Mouse (Mus musculus): Measurements from ENCODE around the gene Hoxa6. TPM values are rescaled to one million over a fixed set of nuclear protein-coding genes. Genes with fewer than 3 reads are reported as not detected.

Gene Hoxa6
- total RNA-seq, 2 experiments from 2014 or later: not detected

DNA sequence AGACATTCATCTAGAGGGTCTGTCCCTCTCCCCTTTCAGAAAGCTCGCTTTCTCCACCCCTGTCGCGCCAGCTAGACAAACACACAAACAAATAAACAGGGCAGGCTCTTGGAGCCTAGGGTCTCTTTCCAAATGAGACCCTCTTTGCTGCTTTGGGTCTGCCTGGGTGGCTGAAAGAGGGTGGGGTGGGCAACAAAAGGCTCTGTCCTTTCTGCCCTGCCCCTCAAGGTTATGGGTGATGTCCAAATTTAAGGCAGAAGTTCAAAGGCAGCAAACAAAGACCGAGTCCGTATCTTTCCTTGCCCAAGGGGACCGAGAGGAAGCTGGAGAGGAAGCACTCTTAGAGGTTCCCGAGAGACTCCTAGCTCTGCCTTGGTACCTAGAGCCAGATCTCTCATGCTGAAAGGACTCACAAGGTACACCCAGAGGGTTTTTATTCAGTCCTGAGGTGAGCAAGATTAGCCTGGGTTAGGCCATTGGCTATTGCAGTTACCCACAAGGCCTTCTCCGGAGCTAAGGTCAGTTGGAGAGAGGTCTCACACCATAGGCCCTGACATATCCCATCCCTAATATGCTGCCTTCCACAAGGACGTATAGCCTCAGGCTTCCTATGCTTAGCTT, 32.6 kb upstream of the Hoxa6 start:
- no peak for DNase-seq (ENCODE audit: low spot score in 2 of 2)

DNA sequence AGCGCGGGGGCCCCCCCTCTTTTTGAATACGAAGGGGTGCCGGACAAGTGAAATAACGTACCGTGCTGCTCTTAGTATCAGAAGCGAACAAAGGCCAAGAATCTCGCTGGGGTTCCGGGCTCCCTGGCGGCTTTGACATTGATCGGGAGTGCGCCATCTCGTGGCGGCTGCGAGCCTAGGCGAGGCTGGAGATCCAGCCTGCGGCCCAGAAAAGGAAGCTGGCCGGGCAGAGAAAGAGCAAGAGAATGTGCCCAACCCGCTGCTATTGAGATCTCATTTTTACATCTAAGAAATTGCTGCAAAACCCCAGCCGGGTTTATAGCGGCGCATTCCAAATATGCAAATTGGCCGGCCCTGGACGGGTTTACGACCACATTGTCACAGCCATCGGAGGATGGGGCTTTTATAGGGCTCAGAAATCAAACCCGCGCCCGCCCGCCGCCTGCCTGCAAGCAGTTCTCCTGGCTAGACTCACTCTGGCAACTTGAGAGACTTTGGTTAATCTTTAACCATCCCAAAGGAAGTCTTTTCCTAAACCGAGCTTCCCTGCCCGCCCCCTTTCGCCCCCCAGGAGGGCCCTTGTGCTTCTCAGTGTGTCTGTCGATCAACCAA, 32.0 kb upstream of the Hoxa6 start, which contains the start of gene Hoxa10:
TSS of gene Hoxa10 (minus strand) at position 466 of the 612 bp plus-strand sequence.
- DNase-seq (ENCODE audit: low spot score in 2 of 2): peak; percentile 70 to 71

DNA sequence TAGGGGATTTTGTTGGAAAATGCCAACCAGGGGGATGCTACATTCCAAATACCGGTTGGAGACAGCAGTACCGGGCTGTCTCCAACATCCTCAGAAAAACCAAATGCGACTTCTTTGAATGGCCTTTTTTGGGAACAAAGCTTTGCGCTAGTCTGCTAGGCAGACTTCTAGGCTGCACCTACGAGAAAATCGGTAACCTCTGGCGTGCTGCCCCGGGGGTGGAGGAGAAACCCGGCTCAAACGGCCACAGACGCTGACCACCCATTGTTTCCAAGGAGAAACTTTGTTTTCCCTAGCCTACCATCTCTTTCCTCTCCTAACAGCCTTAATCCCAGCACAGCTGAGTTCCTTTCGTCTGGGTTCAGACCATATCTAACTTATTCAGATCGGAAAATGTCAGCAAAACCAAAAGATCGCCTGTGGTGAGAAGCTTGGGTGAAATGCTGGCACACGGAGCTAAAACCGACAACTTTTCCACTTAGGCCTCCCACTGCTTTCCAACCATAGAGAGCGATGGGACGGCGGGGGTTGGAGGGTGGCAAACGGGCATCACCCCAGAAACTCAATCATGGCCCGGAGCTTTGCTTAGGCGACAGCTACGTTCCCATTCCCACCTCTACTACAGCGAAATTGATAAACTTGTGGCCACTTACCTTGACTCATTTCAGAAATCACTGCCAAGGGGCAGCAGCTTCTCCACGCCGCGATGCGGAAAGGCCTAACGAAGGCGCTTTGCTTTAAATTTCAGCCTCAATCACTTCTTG, 31.3 kb upstream of the Hoxa6 start:
- no peak for DNase-seq (ENCODE audit: low spot score in 2 of 2)

DNA sequence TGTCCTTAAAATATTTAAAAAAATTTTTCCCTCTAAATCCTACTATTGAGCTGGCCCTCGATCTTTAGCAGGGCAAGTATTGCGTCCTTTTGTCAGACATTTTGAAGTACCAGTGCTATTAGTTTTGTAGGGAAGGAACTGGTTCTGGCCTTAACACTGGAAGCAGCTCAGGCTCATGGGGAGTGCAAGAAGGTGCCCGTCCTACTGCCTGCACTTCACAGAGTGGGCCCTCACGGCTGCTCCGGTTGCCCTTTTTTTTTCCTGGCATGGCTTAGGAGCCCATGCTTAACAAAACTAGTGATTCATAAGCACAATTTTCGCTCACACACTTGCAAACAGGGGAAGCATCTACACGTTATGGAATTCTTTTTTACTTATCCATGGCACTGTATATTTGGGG, 30.5 kb upstream of the Hoxa6 start:
- DNase-seq (ENCODE audit: low spot score in 2 of 2): no peak

DNA sequence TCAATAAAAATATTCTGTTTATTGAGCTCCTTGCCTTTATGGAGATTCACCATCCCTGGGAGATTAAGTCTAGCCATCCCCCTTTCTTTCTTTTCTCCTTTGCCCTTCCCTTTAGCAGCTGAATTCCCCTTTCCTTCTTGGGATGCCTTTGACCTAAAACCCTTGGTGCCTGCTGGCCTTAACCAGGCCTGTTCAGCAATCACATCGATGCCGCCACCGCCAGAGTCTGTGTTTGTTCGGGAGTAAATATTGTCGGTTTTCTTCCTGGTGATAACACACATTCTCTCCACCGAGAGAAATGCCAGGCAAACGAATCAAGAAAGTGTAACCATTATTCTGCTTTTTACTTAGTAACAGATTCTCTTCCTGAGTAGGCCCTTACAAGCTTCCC, 29.6 kb upstream of the Hoxa6 start:
- no peak for DNase-seq (ENCODE audit: low spot score in 2 of 2)

DNA sequence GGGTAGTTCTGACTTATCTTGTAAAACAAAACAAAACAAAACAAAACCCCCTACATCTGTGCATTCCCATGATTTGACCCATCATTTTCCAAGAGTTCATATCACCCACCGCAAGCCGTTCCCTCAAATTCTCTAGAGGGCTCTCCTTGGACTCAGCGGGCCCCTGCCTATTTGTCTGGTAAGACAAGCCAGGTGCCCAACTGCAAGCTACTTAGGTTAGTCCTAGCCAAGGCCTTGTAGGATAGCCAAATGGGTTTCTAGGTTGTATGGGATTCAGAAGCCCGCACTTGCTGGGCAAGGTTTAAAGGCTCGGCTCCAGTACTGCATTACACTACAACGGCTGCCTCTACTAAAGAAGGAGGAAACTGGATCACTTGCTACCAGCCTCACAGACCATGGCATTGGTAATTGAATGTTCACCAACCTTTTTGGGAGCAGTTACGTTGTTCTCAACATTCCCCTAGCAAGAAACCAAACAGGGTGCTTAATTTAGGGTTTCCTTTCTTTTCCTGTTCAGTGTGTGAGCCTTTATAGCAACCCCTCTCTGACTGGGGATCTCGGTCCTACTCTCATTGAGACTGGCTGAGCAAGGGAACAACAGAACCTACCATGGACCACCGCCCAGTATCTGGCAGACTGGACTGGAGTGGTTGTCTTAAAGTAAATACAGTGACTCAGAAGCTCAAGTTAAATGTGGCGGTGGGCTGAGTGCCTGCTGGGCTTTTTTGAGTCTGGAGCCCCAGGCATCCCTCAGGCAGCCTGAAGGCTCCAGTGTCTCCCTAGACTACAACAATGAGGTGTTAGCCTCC, 29.0 kb upstream of the Hoxa6 start:
- DNase-seq (ENCODE audit: low spot score in 2 of 2): no peak

DNA sequence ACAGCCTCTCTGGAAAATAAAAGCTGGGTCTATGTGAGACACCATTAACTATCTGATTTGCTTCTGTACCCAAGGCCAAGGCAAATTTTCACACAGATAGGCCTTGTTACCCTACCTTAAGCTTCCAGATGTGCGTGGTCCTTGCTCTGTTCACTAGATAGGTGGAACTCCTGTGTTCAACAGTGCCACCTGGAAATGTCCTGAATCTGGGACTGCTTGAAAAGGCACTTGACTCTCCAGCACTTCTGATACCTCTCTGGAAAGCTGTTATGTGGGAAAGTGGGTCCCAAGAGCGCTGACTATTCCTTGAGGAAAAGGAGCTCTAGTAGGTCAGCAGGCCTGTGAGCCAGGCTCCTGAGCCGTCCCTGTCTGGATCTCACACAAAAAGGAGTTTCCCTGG, 28.3 kb upstream of the Hoxa6 start:
- DNase-seq (ENCODE audit: low spot score in 2 of 2): no peak

DNA sequence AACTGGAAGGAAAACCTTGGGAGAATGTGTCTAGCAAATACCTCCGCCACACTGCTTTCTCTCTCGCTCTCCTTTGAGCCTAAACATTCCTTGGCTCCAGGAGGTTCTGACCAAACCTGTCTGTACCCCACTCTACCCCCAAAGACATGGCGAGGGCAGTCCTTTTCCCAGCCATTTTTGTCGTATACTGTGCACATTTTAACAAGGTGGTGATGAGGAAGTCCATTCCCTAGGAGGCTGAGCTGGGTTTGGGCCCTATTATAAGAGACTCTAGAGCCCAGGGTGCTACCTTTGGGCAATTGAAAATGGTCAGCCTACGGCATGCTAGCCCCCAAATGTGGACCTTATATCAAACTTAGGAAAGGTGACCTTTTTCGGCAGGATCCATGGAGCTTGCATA, 27.3 kb upstream of the Hoxa6 start:
- no peak for DNase-seq (ENCODE audit: low spot score in 2 of 2)

DNA sequence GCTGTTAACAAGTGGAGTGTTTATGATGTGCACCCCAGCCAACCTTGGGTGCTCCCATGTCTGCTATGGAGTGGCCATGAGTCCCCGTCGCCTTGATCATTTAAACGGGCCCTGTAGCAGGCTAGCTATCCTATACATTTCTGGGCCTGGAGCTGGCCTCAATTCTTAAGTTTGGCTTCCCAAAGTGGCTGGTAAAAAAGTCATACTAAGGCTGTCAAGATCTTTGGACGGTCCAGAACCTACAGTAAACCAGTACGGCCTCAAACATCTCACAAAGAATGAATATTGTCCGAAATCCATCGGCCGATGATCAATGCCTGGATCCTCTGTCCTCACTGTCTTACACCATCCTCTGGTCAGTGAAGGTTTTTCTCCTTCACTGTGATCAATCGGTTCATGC, 26.7 kb upstream of the Hoxa6 start:
- DNase-seq (ENCODE audit: low spot score in 2 of 2): no peak

DNA sequence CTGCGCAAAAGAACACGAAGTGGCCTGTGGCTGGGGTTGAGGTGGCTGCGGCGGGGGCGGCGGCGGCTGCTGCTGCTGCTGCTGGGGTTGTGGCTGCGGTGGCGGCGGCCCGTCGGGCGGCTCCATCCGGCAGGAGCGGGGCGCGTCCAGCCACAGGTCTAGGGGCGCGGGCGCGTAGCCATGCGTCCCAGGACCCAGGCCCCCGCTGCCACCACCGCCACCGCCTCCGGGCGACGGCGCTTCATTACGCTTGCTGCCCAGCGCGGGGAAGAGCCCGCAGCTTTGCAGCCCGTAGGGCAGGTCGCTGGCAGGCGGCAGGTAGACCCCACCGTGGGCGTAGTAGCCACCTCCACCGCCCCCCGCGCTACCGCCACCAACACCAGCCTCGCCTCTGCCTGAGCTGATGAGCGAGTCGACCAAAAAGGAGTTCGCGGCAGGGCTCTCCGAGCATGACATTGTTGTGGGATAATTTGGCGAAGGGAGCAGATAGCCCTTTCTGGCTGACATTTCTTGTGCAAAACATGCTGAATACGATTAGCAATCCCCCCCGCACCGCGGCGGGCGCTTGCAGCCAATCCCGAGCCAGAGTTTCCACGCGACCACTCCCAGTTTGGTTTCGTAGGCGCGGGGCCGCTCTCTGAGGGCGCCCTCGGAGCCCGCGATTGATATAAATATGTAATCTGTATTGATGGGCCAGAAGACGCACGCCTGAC, 26.1 kb upstream of the Hoxa6 start:
- DNase-seq (ENCODE audit: low spot score in 2 of 2): no peak

DNA sequence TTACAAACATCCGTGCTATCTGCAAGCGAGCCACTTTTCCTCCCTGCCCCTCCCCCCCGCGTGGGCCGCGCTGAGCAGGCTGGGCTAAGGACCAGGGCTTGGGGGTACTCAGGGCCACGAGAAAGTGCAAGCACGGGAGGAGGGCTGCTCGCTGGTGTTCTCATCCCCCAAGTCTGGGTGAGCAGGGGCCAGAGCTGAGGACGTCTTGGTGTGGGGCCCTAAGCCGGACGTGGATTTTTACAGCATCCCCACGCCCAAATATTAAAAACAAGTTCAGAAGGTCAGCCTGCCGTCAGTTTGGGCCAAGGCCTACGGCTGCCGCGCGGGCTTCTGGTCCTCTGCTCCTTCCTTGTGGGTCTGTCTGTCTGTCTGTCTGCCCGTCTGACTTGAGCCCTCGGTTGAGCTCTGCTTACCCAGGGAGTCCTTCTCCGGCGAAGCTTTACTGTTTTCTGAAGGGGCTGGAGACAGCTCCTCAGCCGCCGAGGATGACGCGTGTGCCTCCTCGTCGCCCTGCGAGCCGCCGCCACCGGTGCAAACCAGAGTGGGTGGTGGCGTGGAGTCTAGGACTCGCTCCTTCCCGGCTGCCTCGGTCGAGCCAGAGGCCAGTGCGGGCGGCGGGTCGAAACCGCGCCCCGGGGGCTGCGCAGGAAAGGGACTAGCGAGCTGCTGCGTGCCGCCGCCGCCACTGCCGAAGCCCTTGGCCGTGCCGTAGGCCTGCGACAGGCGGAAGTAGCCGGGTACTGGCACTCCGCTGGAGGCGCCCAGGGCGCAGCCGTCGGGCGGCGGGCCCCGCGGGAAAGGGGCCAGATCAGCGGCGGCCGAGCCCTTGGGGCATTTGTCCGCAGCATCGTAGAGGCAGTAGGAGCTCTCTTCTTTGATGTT, 25.3 kb upstream of the Hoxa6 start:
- no peak for DNase-seq (ENCODE audit: low spot score in 2 of 2)

DNA sequence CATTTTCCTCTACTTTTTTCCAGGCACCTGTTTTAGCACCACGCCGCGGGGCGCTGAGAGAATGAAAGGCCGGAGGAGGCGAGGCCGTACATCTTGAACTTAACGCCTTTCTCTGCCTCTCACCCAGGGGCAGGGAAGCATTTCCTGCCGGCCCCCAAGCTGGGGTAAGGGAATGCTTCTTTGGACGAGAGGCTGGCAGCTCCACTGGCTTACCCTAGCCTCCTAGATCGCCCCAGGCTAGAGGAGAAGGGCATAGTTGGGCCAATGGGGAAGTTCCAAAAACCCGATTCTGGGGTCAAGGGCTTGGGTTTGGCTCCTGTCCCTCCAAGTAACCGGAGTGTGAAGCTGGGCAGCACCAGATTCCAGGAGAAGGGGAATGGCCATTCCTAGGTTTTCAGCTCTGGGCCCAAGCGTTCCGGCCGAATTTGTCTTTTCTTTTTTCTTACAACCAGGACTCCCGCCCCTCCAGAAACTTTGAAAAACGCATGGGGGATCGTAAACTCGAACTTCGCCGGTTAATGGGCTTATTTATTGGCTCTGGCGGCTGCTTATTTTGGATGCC, 24.5 kb upstream of the Hoxa6 start:
- no peak for DNase-seq (ENCODE audit: low spot score in 2 of 2)

DNA sequence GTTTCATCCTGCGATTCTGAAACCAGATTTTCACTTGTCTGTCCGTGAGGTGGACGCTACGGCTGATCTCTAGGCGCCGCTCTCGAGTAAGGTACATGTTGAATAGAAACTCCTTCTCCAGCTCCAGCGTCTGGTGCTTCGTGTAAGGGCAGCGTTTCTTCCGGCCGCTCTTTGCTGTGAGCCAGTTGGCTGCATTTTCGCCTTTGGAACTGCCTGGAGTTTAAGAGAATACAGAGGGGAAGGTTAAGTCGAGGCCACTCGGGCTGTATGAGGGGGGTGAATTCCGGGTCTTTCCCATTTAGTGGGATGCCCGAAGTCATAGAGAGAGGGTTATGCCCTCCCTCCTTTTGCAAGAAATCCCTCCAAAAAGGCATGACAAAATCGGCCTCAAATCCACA, 24.0 kb upstream of the Hoxa6 start:
- no peak for DNase-seq (ENCODE audit: low spot score in 2 of 2)

DNA sequence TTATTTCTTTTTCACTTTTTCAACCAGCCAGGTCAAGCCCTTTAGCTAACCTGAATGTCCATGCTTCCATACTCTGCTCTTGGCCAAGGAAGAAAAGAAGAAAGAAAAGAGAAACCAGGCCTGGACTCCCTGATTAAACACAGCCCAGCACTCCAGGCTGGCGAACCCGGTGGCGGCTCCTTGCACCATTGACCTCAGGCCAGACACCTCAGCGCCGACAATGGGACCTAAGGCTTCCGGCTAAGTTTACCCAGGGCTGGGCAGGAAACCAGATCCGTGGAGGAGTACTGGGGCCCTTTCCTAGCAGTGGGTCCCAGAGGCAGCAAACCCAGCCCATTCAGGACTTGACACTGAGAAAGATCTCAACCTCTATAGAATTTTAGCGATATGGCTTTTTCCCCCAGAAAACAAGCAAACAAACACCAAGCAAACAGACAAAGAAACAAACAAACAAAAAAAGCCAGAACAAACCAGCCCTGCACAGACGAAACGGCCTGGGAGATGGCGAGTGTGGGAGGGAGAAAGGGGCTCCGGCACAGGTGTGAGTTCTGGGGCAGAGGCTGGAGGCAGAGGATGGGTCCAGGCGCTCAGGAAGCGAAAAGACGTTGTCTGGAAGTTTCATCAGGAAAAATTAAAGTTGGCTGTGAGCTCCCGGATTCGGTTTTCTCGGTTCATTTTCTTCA, 23.5 kb upstream of the Hoxa6 start:
- no peak for DNase-seq (ENCODE audit: low spot score in 2 of 2)

DNA sequence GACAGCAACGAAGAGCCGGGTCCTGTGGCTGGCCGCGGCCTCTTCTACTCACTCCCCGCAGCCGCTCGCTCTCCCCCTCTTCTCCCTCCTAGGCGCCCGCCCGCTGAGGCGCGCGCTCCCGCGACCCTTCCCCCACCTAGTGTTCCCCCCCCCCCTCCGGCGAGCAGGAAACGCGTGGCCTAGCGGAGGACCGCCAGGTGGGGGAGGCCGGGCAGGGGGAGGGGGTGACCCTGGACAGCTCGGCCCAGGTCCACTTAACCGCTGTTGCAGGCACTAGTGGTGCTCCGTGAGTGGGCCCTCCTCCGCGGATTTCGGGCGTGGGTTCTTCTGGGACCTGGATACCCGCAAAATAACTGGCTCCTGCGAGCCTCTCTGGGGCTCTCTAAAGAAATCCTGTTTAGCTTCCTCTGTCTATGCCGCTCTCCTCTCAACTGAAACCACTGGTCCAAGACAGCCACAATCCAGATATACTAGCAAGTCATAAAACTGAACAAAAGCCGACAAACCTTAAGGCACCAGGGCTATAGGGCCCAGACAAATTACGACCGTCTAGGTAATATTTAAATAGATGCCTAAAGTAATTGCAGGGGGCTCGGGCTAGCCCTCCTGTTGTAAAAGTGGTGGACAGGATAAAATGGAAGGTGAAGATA, 22.1 kb upstream of the Hoxa6 start, which contains the start of gene Hoxa9:
TSS of gene Hoxa9 (minus strand) at position 574 of the 650 bp plus-strand sequence.
- no peak for DNase-seq (ENCODE audit: low spot score in 2 of 2)

DNA sequence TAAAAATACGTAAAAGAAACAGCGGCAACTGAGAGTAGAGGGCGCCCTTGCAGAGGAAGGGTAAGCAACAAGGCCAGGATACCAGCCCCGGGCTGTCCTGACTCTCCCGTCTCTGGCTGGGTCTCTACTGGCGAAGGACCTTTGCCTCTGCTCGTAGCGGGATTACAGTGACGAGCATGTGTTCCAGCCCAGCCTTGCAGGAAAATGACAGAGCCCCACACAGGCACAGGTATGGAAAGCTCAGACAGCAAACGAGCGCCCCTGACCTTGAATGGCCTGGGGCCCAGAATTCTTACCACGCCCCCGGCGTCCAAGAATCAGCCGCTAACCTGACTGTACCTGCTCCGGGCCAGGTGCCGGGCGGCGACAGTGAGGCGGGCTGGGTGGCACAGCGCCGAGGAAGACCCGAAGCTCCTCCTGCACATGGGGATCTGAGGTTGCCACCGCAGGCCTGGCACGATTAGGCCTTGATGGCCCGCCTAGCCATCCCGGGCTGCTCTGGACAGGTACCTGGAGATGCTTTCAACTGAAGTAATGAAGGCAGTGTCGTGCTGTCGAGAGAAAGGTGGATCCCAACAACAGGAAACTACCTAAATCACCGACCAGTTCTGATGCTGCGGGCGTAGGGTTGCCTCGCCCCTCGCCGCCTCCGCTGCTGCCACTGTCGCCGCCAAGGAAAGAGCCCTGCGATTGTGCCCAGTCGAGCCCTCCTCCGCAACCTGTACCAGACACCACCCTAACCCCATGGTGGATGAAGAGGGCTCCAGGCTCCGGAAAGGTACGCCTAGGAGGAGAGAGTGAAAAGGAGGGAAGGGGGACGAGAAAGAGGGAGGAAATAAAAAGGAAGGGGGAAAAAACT, 21.3 kb upstream of the Hoxa6 start:
- no peak for DNase-seq (ENCODE audit: low spot score in 2 of 2)

Data from layer of hippocampus, postnatal 10 days (tissue).